Comparison of ENCODE assay signal across 9 mouse cellular contexts in genomic region chr7:67013211-67013895, GRCm38 (mm10).
A peak's percentile ranks its signal among the peaks of the same experiment; 100 is the strongest.
DNase-seq lines count a peak whose midpoint lies in the region; ATAC-seq lines count a peak whose summit lies in the region.
"Had no signal": no experiment of that assay in that cellular context is flagged by ENCODE, and none has a peak within 500 bp of the region (broad histone marks: within the 10 kb centered on the region; RNA-seq: fewer than 3 reads in every experiment).

No protein-coding gene starts in this region.

- peak; percentile 27 to 29 for DNase-seq in adrenal gland, adult 18-20 months (ENCODE audit: low spot score in 2 of 2)
- DNase-seq in adrenal gland, postnatal 25 days = peak; percentile 39
- peak; percentile 18 to 25 for DNase-seq in gastrocnemius, adult 8-10 months (ENCODE audit: low spot score in 2 of 2)
- peak; percentile 68 to 73 for DNase-seq in heart, postnatal 36 days
- DNase-seq in embryo, embryonic 9.5 days (ENCODE audit: extremely low spot score) = no peak
- DNase-seq in right cerebral cortex, postnatal 25 days = no peak

- intact Hi-C loops in heart, postnatal 36 days (cut with DNase I) = no loop called here

- no peak overlapping the region for H3K27ac ChIP-seq in intestine, embryonic 16.5 days (ENCODE audit: low read length)

- H3K9me3 ChIP-seq in intestine, embryonic 16.5 days (ENCODE audit: control insufficient read depth, low read length) = no peaks in the 10 kb centered on the region
- H3K9me3 ChIP-seq: megakaryocyte, embryonic 14.5 days had no signal

- H3K36me3 ChIP-seq in intestine, embryonic 16.5 days (ENCODE audit: control insufficient read depth, insufficient read depth, low read length) = no peaks in the 10 kb centered on the region
- H3K36me3 ChIP-seq: G1E had no signal

- H3K4me3 ChIP-seq in intestine, embryonic 16.5 days (ENCODE audit: low read length) = no peak overlapping the region
- H3K4me3 ChIP-seq: megakaryocyte, embryonic 14.5 days had no signal

- no peak for ATAC-seq in intestine, embryonic 16.5 days

- no peak overlapping the region for H3K4me2 ChIP-seq in intestine, embryonic 16.5 days (ENCODE audit: low read depth, low read length)

- H3K27me3 ChIP-seq in intestine, embryonic 16.5 days (replicated peaks; ENCODE audit: control insufficient read depth, insufficient read depth, low read length) = no peaks in the 10 kb centered on the region

- 83% methylated on average over 12 of the region's 12 CpGs for WGBS in intestine, embryonic 16.5 days

- H3K9ac ChIP-seq in intestine, embryonic 16.5 days (ENCODE audit: low read depth, low read length) = no peak overlapping the region

- no peaks in the 10 kb centered on the region for H3K4me1 ChIP-seq in intestine, embryonic 16.5 days (ENCODE audit: control insufficient read depth, insufficient read depth, low read length)
- H3K4me1 ChIP-seq: megakaryocyte, embryonic 14.5 days had no signal

Comparison
In these comparisons a context has a peak if more than half of its experiments do, and no peak if none do; other contexts are left out.
1. DNase-seq: peak in adrenal gland, adult 18-20 months (2 of 2), adrenal gland, postnatal 25 days (single experiment), gastrocnemius, adult 8-10 months (2 of 2) and heart, postnatal 36 days (2 of 2); none in embryo, embryonic 9.5 days (single experiment) and right cerebral cortex, postnatal 25 days (single experiment).